Mouse (Mus musculus) liver, embryonic 16.5 days (tissue): Measurements from ENCODE around the gene Llgl1. TPM values are rescaled to one million over a fixed set of nuclear protein-coding genes. Genes with fewer than 3 reads are reported as not detected.

Experiments
- ATAC-seq: fragments of 200-750 bp; cut with Nextera tagmentation; 2 replicates; pipeline ENCODE4 v1.8.0; 2017; ENCODE audit warnings: low read depth, mild to moderate bottlenecking, moderate number of reproducible peaks, moderate library complexity
- H3K27ac ChIP-seq: fragments of 300-500 bp; sonication (generic); 2 replicates; pipeline ENCODE4 v1.5.1; 2014; ENCODE audit warnings: mild to moderate bottlenecking, low read length
- H3K27me3 ChIP-seq: fragments of 300-500 bp; sonication (generic); 2 replicates; pipeline ENCODE4 v1.6.1; 2014; ENCODE audit warnings: low read depth, low read length, mixed read lengths; ENCODE audit not compliant: control insufficient read depth, insufficient read depth
- H3K36me3 ChIP-seq: fragments of 300-500 bp; sonication (generic); 2 replicates; pipeline ENCODE4 v1.6.1; 2014; ENCODE audit warnings: mild to moderate bottlenecking; ENCODE audit not compliant: control insufficient read depth, insufficient read depth
- H3K4me1 ChIP-seq: fragments of 300-500 bp; sonication (generic); 2 replicates; pipeline ENCODE4 v1.6.1; 2014; ENCODE audit warnings: low read depth, low read length, mixed read lengths; ENCODE audit not compliant: control insufficient read depth
- H3K4me2 ChIP-seq: fragments of 300-500 bp; sonication (generic); 2 replicates; pipeline ENCODE4 v1.6.1; 2014; ENCODE audit warnings: low read depth, low read length, mixed read lengths
- H3K4me3 ChIP-seq: fragments of 300-500 bp; sonication (generic); 2 replicates; pipeline ENCODE4 v1.5.1; 2014; ENCODE audit warnings: low read depth, mild to moderate bottlenecking, low read length
- H3K9ac ChIP-seq: fragments of 300-500 bp; sonication (generic); 2 replicates; pipeline ENCODE4 v1.6.1; 2014; ENCODE audit warnings: low read depth, low read length
- H3K9me3 ChIP-seq: fragments of 300-500 bp; sonication (generic); replicated peaks from 2 replicates; pipeline ENCODE4 v1.6.1; 2016; ENCODE audit warnings: low read length; ENCODE audit not compliant: control insufficient read depth
- WGBS: fragments of 180-500 bp; shearing (Covaris S2); extraction: QIAGEN DNeasy Blood & Tissue Kit; methylation state at CpG from one replicate; pipeline ENCODE4 v1.1.7; 2014; ENCODE audit not compliant: insufficient replicate concordance; 5-methylcytosine and 5-hydroxymethylcytosine counted together
- polyA plus RNA-seq: library from polyadenylated mRNA; unstranded; fragments of >200 nt; fragmentation: Nextera tagmentation; extraction: Ambion mirVana; gene quantifications from 2 replicates; pipeline ENCODE4 v1.2.1, GENCODE M21; 2015

Gene Llgl1
- polyA plus RNA-seq, 1 experiment from 2014 or later: 14.5 TPM

DNA sequence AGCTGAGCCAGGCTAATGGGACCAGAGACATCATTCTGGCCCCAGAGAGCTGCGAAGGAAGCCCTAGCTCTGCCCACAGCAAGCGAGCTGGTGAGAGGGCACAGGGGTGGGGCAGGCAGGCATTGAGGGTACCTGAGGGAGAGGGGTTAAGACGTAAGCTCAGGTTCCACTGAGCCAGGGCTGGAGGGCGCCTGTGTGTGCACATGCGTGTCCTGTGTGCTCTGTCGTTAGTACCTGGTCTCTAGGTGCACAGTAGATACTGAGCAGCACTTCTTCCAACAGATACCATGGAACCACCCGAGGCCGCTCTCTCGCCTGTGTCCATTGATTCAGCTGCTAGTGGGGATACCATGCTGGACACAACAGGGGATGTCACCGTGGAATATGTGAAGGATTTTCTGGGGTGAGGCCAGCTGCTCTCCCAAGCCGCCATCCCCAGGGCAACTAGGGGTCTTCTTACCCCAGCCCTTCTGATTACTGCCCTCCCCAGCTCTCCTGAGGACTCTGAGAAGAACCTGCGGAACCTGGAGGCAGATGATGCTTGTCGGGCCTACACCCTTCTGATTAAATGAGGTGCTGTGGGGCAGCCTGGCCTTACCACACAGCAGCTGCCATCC lies 13.2 kb downstream of the Llgl1 start:
- Histone ChIP-seq H3K4me3 (no peak overlapping the region), H3K4me1 (no peaks in the 10 kb centered on the region), H3K36me3 (peaks cover 41% of the 10 kb centered on the region), H3K27ac (no peak overlapping the region), H3K4me2 (no peak overlapping the region), H3K9ac (no peak overlapping the region), H3K27me3 (no peaks in the 10 kb centered on the region), H3K9me3 (no peaks in the 10 kb centered on the region)
- ATAC-seq: no peak
- WGBS: 82% methylated on average over 13 of the region's 13 CpGs

DNA sequence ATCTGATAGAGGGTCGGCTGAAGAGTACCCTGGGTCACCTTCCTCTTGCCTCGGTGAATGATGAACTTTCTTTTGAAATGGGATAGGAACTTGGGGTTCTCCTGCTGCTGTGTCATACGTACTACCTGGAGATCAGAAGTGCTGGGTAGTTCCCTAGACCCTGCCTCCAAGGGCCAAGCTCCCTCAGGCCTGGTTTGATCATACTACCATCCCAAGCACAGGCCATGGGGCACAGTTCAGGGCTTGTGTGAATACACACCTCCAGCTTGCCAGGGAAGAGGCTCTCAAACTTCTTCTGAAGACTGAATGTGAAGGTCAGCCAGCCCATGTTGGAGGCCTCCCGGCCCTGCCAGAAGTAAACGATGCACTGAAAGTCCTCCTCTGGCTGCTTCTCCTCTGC lies 16.3 kb downstream of the Llgl1 start:
- Histone ChIP-seq H3K27me3 (no peaks in the 10 kb centered on the region), H3K4me2 (no peak overlapping the region), H3K4me3 (no peak overlapping the region), H3K4me1 (no peaks in the 10 kb centered on the region), H3K9ac (no peak overlapping the region), H3K36me3 (peaks cover 40% of the 10 kb centered on the region), H3K27ac (no peak overlapping the region), H3K9me3 (no peaks in the 10 kb centered on the region)
- 66% methylated on average over 5 of the region's 5 CpGs for WGBS
- ATAC-seq: no peak

DNA sequence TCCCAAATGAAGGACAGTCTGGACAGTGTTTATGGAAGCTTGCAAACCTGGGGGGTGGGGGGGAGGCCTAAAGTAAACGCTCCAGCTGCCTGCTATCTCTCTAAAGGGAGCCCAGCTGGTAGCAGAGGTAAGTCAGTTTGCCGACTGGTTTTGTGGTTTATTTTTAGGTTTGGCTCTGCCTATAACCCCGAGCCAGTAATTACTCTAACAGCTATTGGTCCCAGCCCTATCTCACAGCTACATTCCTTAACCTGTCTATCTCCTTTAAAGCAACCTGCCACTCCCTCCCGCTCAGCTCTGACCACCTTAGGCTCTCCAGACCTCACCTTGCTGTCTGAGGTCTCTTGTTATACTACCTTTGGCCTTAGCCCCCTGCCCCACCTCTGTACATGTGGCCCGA lies 19.7 kb downstream of the Llgl1 start:
- Histone ChIP-seq H3K4me2 (no peak overlapping the region), H3K4me3 (no peak overlapping the region), H3K9me3 (no peaks in the 10 kb centered on the region), H3K36me3 (peaks cover 21% of the 10 kb centered on the region), H3K9ac (no peak overlapping the region), H3K4me1 (no peaks in the 10 kb centered on the region), H3K27ac (no peak overlapping the region), H3K27me3 (no peaks in the 10 kb centered on the region)
- ATAC-seq: no peak
- WGBS: 35% methylated on average over 5 of the region's 5 CpGs

DNA sequence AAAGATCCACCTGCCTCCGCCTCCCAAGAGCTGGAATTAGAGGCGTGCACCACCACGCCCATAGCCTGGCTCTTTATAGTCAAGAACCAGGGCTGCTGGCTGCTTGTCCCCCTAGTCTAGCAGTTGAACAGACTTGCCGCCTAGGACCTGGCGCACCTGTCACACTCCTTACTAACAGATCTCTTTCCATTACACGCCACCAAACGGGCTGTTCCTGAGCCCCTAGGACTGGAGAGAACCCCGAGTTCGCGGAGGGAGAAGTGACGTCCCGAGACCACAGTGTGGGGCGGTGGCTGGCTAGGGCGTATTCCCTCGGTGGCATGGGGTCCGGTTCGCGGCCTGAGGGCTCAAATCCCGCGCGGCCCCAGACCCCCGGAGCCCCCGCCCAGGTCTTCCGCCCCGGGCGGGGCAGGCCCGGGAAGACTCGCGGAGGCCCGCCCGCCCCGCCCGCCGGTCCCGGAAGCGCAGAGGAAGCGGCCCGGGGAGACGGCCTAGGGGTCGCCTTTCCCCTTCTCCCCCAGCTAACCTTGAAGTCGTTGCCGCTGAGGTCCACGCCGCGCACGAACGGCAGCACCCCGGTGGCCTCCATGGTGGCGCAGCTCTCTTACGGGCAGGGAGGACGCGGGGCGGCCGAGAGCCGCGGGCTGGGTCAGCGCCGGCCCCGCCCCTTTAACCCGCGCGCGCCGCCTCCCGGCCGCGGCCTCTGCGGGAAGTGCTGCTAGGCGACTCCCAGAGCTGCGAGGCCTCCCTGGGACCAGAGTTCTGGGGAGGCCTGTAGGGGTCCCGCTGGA lies 27.3 kb downstream of the Llgl1 start, which contains the start of gene Flii:
Gene Flii, minus strand, starts transcription at position 663 of the 791 bp plus-strand sequence.
- H3K4me3 ChIP-seq: peak within 1 kb of the TSS; percentile 86
- 1% methylated on average over 69 of the region's 71 CpGs for WGBS
- H3K9me3 ChIP-seq: no peaks in the 10 kb centered on the region
- peak within 1 kb of the TSS; percentile 79 for H3K27ac ChIP-seq
- peaks cover 2% of the 10 kb centered on the region for H3K36me3 ChIP-seq
- peak; percentile 78 for ATAC-seq
- H3K27me3 ChIP-seq: no peaks in the 10 kb centered on the region
- peak within 1 kb of the TSS; percentile 89 for H3K4me2 ChIP-seq
- peak within 1 kb of the TSS; percentile 86 for H3K9ac ChIP-seq
- H3K4me1 ChIP-seq: peaks cover 31% of the 10 kb centered on the region

DNA sequence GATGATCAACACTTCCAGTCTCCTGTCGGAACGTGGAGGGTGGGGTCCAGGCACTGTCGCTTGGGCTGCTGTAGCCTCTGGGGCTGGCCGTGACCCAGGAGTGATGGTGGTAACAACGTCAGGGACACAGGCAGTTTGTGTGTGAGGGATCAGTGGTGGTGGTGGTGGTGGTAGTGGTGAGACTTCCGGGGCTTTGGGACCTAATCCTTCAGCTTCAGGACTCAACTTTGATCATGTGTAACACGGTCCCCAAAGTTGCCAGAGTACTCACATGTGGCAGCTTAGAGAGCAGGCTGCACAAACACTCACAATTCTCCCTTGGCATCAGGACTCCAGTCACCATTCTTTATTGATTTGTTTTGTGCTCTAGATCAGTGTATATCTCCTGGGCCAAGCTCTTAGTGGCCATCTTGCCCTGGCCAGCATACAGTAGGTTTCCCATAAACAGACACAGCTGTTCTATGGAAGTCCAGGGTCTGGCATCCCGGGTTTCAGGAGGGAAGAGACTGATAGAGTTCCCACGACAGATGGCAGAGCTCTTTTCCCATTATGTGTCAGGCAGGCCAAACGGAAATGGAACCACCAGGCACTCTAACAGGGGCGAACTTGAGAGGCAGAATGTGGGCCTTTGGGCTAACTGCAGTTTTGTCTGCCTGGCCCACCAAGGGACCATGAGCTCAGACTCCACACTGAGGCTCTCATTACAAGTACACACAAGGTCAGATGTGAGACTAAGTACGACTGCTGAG lies 28.0 kb downstream of the Llgl1 start:
- Histone ChIP-seq H3K4me3 (peak overlapping the region; percentile 86), H3K4me2 (peak overlapping the region; percentile 89)

DNA sequence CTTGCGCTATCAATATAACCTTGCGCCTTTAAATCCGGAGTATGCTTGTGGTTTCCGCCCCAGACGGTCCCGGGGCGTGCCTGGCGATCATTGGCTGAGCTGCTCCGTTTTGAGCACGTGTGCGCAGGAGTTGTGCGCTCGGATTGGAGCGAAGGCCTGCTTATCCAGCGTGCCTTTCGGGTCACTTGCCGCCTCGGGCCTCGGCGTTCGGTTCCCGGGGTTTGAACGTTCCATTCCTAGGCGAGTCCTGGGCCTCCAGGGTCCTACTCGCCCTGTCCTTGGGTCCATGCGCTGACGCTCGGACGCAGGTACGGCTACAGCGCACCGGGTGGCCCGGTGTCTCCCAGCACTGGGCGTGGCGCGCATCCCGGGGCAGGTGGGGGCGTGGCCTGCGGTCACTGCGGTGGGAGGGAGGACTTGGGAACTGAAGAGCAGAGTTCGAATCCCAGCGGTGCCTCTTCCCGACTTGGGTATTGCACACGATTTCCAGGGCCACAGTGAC lies 28.8 kb downstream of the Llgl1 start, which contains the start of gene Mief2:
Gene Mief2, plus strand, starts transcription at position 139 of the 502 bp plus-strand sequence.
- Histone ChIP-seq H3K4me1 (peaks cover 31% of the 10 kb centered on the region), H3K27ac (peak within 1 kb of the TSS; percentile 79), H3K4me2 (peak within 1 kb of the TSS; percentile 89), H3K36me3 (peaks cover 2% of the 10 kb centered on the region; the same call in 1 of the 2 replicates), H3K9ac (peak within 1 kb of the TSS; percentile 86), H3K27me3 (no peaks in the 10 kb centered on the region), H3K4me3 (peak within 1 kb of the TSS; percentile 86), H3K9me3 (no peaks in the 10 kb centered on the region)
- WGBS: under 1% methylated on average over 44 of the region's 44 CpGs
- peak; percentile 89 for ATAC-seq

More for the DNA sequence above, 28.0 kb downstream of the Llgl1 start:
- Histone ChIP-seq H3K36me3 (peaks cover 2% of the 10 kb centered on the region; the same call in 1 of the 2 replicates), H3K27me3 (no peaks in the 10 kb centered on the region), H3K9ac (peak overlapping the region; percentile 86), H3K4me1 (peaks cover 31% of the 10 kb centered on the region), H3K9me3 (no peaks in the 10 kb centered on the region), H3K27ac (peak overlapping the region; percentile 79)
- 0 out of 2 replicates have a peak, but pooled peaks have one; percentile 1 for ATAC-seq
- WGBS: 5% methylated on average over 12 of the region's 12 CpGs

DNA sequence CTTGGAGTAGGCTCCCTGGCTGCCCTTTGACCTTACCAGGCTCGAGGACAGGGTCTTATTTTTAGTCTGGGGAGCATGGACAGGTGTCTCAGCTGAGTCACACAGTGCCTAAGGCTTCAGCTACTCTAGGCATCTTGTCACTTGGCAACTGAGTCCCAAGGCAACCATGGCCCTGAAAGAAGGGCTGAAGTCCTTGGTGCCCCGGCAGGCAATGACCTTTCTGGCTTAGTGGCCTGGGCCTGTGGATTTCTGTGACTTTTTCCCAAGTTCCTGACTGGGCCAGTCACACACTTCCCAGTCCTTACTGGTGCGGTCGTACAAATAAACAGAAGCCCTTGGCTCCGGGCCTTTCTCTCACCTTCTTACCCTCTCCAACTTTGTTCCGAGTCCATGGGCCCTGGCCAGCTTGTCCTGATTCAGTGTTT lies 29.7 kb downstream of the Llgl1 start:
- Histone ChIP-seq H3K9me3 (no peaks in the 10 kb centered on the region), H3K9ac (no peak overlapping the region), H3K4me2 (peak overlapping the region; percentile 89), H3K27me3 (no peaks in the 10 kb centered on the region), H3K4me3 (peak overlapping the region; percentile 86), H3K4me1 (peaks cover 31% of the 10 kb centered on the region), H3K27ac (no peak overlapping the region), H3K36me3 (peaks cover 1% of the 10 kb centered on the region; the same call in 1 of the 2 replicates)
- 70% methylated on average over 6 of the region's 6 CpGs for WGBS
- no peak for ATAC-seq

DNA sequence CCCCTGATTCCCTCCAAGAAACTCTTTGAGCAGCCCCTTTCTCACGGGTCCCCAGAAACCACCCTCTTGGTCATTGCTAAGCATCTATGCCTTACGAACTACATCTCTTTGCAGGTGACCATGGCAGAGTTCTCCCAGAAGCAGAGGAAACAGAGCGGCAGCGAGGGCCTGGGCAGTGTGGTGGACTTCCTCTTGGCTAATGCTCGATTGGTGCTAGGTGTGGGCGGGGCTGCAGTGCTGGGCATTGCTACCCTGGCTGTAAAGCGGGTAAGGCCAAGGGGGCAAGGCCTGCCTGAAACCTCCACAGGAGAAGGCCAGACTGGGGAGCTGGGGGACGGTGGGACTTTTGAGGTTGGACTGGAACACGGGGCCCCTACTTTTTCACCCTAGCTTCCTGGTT lies 30.6 kb downstream of the Llgl1 start:
- H3K4me1 ChIP-seq: peaks cover 31% of the 10 kb centered on the region
- no peak overlapping the region for H3K4me2 ChIP-seq
- H3K4me3 ChIP-seq: no peak overlapping the region
- no peaks in the 10 kb centered on the region for H3K36me3 ChIP-seq
- no peak overlapping the region for H3K9ac ChIP-seq
- no peak for ATAC-seq
- no peak overlapping the region for H3K27ac ChIP-seq
- 69% methylated on average over 9 of the region's 9 CpGs for WGBS
- H3K27me3 ChIP-seq: no peaks in the 10 kb centered on the region
- H3K9me3 ChIP-seq: no peaks in the 10 kb centered on the region
